Mouse (Mus musculus): ENCODE measurements around the gene Card11.

Gene Card11

DNA sequence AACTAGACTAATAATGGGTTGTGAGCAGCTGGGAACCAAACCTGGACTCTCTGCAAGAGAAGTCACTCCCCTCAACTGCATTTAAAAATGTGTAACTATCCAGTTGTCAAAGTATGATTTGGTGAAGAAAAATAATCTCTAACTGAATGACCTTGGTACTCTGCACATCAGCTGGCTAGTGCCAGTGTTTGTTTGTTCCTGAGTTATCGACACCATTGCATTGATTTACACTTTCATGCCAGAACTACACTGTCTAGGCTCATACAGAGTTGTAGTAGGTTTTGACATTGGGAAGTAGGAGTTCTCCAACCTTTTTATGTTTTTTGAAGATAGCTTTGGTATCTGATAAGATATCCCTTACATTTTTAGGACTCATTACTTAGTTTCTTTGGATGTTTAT is 81.9 kb downstream of the Card11 start:
- in situ Hi-C loops (cut with MboI, MseI): no loop called here

DNA sequence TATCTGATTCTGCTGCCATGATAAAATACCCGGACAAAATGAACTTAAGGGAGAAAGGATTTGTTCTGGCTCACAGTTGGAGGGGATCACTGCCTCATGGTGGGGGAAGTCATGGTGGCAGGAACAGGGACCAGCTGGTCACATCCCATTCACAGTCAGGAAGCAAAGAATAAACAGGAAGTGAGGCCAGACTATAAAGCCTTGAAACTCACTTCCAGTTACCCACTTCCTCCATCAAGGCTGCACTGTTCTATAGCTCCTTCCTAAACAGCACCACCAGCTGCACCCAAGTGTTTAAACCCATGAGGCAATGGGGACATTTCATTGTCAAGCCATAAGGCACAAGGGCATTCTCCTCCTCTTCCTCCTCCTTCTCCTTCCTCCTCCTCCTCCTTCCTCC is 82.6 kb downstream of the Card11 start:
- in situ Hi-C loops (cut with MboI, MseI): no loop called here

DNA sequence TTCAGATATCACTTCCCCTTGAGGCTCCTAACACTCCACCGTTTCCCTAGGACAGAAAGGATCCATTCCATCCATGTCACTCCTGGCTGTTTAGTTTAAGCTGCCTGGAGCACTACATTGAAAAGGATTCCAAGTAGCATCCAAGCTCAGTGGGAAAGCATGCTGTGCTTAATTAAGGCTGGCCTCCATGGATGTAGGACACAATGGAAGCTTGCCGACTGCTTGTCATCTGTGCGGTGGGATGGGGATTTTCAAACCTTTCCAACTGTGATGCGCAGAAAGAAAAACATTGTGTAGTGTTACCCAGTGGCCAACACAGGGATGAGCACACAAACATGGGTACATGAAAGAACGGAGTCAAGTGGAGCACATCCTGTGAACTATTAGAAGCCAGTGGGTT is 89.5 kb downstream of the Card11 start:
- in situ Hi-C loops (cut with MboI, MseI): no loop called here

DNA sequence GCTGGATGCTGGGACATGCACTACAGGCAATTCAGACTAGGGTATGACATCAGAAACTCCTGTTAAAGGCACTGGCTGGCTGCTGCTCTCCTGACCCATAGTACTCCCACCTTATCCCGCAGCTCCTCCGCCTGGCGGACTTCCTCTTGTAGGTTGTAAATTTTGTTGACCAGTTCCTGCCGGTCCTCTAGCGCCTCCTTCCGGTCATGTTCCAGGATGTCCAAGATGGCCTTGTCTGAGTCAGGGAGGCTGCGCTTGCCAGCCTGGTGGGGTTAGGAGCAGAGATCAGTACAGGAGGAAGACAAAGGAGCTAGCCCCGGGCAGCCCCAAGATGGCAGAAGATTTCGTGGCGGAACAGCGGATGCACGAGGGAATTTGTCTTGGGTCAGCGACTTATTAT is 99.5 kb downstream of the Card11 start:
- in situ Hi-C loops (cut with MboI, MseI): no loop called here

DNA sequence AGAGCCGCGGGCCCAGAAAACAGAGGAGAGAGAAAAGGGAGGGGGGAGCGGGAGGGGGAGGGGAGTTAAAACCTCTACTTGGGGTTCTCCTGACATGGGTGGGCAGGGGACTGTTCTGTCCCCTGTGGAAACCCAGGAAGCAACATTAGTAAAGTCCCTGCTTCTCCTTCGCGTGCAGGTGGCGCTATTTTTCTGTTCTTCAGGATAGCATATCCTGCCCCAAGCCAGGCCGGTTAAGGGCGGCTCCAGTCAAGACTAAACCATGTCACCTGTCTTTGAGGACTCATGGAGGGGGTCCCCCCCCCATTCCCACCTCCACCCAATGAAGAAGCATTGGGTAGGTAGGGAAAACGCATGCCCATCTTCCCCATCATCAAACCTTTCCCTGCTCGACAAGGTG is 109.3 kb downstream of the Card11 start:
- in situ Hi-C loops (cut with MboI, MseI): no loop called here

DNA sequence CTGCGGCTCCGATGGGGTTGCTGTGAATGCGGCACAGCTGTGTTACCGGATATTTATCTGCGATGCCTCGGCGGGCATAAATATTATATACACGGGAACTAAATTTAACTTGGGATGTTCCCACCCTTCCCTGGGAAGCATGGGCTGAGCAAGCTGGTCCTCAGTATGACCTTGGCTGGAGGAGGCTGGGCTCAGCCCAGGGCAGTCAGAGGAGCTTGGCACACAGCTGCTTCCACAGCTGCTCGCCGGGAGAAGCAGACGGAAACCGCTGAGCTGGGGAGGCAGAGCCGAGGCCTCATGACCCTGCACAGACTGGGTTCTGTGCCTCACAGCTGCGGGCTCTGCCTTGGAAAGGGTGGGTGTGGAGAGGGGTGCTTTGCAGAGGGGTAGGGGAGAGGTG is 110.3 kb downstream of the Card11 start:
- in situ Hi-C loops (cut with MboI, MseI): no loop called here

GRCm38 (mm10) chr5:140889539-140889938 is 110.8 kb downstream of the Card11 start:
- in situ Hi-C loops (cut with MboI, MseI): no loop called here

GRCm38 (mm10) chr5:140887871-140888270 is 112.5 kb downstream of the Card11 start:
- in situ Hi-C loops (cut with MboI, MseI): no loop called here

GRCm38 (mm10) chr5:140884966-140885365 is 115.4 kb downstream of the Card11 start:
- in situ Hi-C loops (cut with MboI, MseI): no loop called here

- in situ Hi-C loops (cut with MboI, MseI): no loop called here
These were observed 118.0 kb downstream of the Card11 start for GRCm38 (mm10) chr5:140882391-140882790.

DNA sequence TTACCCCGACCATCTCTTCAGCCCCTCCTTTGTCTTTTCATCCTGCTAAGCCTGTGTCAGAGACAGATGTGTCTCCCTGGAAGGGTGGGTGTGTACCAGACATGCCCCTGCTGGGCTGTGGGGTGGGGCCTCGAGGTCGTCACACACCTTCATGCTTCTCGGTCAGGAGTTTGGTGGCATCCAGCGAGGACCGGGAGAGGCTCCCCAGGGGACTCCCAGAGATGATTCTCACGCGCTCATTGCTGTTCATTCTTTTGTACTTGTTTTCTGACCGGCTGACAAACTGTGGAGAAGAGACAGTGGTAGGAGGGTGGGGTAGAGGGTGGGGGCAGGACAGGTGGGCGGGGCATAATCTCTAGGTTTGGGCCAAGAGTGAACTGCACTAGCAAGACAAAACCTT is 120.2 kb downstream of the Card11 start:
- in situ Hi-C loops (cut with MboI, MseI): no loop called here

GRCm38 (mm10) chr5:140878644-140879043 is 121.7 kb downstream of the Card11 start:
- in situ Hi-C loops (cut with MboI, MseI): loop anchor here (10.0 kb wide), 1 partner anchor 1526 kb away; the partner anchor contains the start of gene Foxk1

GRCm38 (mm10) chr5:140873736-140874307 is 126.6 kb downstream of the Card11 start:
- in situ Hi-C loops (cut with MboI, MseI): loop anchor here (10.0 kb wide), 1 partner anchor 1531 kb away; the partner anchor contains the start of gene Foxk1

DNA sequence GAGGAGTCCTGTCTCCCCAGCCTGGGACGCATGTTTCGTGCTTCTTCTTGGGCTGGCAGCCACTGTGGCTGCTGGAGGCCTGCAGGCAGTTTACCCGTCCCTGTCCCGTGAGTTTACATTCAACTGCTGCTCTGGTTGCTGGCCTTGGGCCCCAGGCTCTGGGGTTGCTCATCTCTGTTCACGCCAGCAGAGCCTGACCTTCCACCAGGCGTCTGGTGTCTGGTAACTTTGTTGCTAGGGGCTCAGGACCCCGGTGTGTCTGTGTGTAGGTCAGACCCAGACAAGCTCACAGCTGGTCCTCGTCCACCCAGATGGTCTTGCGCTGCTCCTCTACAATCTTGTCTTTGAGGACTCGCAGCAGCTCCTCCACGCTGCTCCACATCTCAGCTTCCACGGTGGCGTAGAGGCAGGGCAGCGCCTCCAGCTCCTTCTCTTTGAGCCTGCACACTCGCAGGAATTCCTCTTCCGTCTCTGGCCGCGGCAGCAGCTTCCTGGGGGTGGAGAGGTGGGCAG is 127.3 kb downstream of the Card11 start:
- in situ Hi-C loops (cut with MboI, MseI): loop anchor here (10.0 kb wide), 1 partner anchor 1532 kb away; the partner anchor contains the start of gene Foxk1

DNA sequence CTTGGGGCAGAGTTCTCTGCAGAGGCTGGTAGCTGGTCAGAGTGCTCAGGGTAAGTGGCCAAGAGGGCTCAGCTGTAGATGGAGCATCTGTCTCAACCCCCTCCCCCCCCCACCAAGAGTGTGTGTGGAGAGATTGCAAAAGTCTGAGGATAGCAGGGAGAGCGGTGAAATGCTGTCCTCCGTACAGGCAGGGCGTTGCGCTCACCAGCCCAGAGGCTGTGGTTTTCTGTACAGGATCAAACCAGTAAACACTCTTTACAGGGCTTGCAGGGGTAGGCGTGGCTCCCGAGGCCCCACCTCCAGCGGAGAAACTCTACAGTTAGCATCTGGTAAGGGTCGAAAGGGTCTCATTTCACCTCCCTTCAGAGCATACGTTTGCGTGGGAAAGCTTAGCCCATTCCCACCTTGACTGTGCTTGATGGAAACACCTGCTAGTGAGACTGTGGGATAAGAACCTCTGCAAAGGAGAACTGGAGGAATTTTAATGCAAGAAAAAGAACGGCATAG is 127.8 kb downstream of the Card11 start:
- in situ Hi-C loops (cut with MboI, MseI): loop anchor here (10.0 kb wide), 1 partner anchor 1532 kb away; the partner anchor contains the start of gene Foxk1

DNA sequence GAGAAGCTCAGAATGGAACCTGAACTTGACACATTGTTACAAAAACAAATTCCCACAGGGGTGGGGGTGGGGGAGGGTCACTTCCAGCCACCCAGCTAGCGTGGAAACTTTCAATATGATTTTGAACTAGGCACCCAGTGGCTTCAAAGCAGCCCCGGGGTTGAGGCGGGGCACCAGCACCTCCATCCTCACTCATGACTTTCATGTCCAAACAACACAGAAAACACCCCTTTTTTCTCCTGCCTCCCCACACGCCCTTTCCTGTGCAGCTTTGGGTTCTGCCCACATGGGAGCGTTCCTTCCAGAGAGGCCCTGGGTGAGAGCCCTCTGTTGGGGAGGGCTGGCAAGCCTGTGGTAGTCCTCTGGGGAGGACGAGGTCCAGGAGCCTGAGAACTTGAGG is 129.1 kb downstream of the Card11 start:
- in situ Hi-C loops (cut with MboI, MseI): loop anchor here (10.0 kb wide), 1 partner anchor 1534 kb away; the partner anchor contains the start of gene Foxk1

- in situ Hi-C loops (cut with MboI, MseI): no loop called here
These were observed 131.3 kb downstream of the Card11 start for GRCm38 (mm10) chr5:140869034-140869433.

- in situ Hi-C loops (cut with MboI, MseI): no loop called here
These were observed 140.7 kb downstream of the Card11 start for GRCm38 (mm10) chr5:140859730-140860129.

DNA sequence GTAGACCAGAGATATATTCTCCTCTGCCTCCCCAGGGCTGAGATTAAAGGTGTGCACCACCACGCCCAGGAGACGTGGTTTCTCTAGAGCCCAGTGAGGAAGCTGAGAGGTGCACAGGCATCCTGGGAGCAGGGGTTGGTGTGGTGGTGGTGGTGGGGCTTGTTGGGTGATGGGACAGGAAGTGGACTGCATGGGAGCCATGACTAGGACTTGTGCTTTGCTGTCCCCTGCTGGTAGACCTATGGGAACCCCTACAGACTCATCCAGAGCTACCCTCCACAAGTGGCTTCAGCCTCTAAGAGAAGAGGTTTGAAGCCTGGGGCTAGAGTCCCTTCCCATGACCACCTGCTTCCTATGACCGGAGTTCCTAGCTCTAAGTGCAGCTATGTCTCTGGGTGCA is 142.0 kb downstream of the Card11 start:
- in situ Hi-C loops (cut with MboI, MseI): no loop called here

GRCm38 (mm10) chr5:140857432-140858154 is 142.8 kb downstream of the Card11 start:
- in situ Hi-C loops (cut with MboI, MseI): no loop called here

GRCm38 (mm10) chr5:140855909-140856530 is 144.4 kb downstream of the Card11 start:
- in situ Hi-C loops (cut with MboI, MseI): no loop called here

- in situ Hi-C loops (cut with MboI, MseI): no loop called here
These were observed 145.7 kb downstream of the Card11 start for GRCm38 (mm10) chr5:140854700-140855099.

All from regulatory T cell (primary cell).